Mouse (Mus musculus): ENCODE data around the gene Camk1g.

GRCm38 (mm10) chr1:193311596-193311995 lies 58.5 kb downstream of the Camk1g start:
- TF ChIP-seq CTCF (IDR thresholded peaks at IDR 0.05; ENCODE audit: extremely low read depth, insufficient read depth, low read length) (no peak), POLR2A (IDR thresholded peaks at IDR 0.05; ENCODE audit: extremely low read depth, insufficient read depth, low read length) (no peak)

Measured in cortical plate, adult 2 months (tissue).